Mouse (Mus musculus) erythroid progenitor cell, adult 5-6 weeks (primary cell): ENCODE results near the gene Ccpg1os. TPM values are rescaled to one million over a fixed set of nuclear protein-coding genes. Genes with fewer than 3 reads are reported as not detected.

Experiments
- ATAC-seq: replicated peaks from 2 replicates; pipeline ENCODE4 v1.8.0; 2016; ENCODE audit warnings: moderate number of reproducible peaks, mild to moderate bottlenecking, moderate TSS enrichment, inconsistent platforms; ENCODE audit not compliant: poor library complexity, low FRiP score, severe bottlenecking
- total RNA-seq, 2 experiments: library from RNA; stranded (forward) in 1 of 2; stranded (reverse) in 1 of 2; fragments of 150-400 nt in 1 of 2; fragments of 186-747, 209-891 nt in 1 of 2; gene quantifications; 2 replicates each; pipeline versions ENCODE4 v1.2.3 to v1.2.4; 2015 to 2017; ENCODE audit warnings: low replicate concordance in 2 of 2

The Ccpg1os gene
- total RNA-seq (2015; ENCODE audit: low replicate concordance): 2.5 TPM in 1 of 2 replicates, not detected in the other
- total RNA-seq (2017; ENCODE audit: low replicate concordance): 0.77 TPM in 1 of 2 replicates, not detected in the other

GRCm38 (mm10) chr9:72985250-72986220, at the start of gene Ccpg1os, which contains the start of gene Ccpg1:
Gene Ccpg1os, minus strand, starts transcription at chr9:72985382.
Gene Ccpg1, plus strand, starts transcription at chr9:72985429.
- peak; percentile 98 for ATAC-seq

- no peak; the same call in 1 of the 2 replicates for ATAC-seq
These were observed 48.2 kb upstream of the Ccpg1os start for GRCm38 (mm10) chr9:73033406-73033805.

GRCm38 (mm10) chr9:73031421-73031820, 46.2 kb upstream of the Ccpg1os start:
- 0 out of 2 replicates have a peak, but pooled peaks have one; percentile 14 for ATAC-seq

- no peak for ATAC-seq
These were observed 45.3 kb upstream of the Ccpg1os start for GRCm38 (mm10) chr9:73030443-73030842.

- ATAC-seq: no peak
These were observed 40.8 kb upstream of the Ccpg1os start for GRCm38 (mm10) chr9:73025818-73026636.

DNA sequence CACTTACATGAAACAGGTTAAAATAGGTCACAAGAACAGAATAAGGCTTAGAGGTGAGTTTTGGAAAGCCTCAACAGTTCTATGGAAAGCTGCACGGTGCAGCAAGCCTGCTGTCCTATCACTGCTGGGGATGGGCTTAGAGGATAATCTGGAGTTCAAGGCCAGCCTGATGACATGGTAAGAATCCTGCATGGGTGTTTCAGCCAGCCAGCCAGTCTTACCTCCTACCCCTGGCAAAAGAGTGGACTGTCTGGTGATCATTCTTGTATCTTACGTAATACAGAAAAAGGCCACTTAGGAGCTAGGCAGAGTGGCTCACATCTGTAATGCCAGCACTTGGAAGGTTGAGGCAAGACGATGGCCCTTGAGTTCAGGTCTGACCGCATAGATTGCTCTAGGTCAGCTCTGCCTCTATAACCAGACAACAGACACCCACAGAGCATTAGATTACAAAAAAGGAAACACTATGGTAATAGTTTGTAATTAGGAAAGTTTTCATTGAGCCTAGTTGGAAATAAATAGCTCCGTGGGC, 35.5 kb upstream of the Ccpg1os start:
- ATAC-seq: no peak

- ATAC-seq: no peak
These were observed 34.7 kb upstream of the Ccpg1os start for GRCm38 (mm10) chr9:73019841-73020240.

GRCm38 (mm10) chr9:73014724-73015123, 29.5 kb upstream of the Ccpg1os start:
- ATAC-seq: no peak

- ATAC-seq: no peak
These were observed 27.4 kb upstream of the Ccpg1os start for GRCm38 (mm10) chr9:73012629-73013028.

DNA sequence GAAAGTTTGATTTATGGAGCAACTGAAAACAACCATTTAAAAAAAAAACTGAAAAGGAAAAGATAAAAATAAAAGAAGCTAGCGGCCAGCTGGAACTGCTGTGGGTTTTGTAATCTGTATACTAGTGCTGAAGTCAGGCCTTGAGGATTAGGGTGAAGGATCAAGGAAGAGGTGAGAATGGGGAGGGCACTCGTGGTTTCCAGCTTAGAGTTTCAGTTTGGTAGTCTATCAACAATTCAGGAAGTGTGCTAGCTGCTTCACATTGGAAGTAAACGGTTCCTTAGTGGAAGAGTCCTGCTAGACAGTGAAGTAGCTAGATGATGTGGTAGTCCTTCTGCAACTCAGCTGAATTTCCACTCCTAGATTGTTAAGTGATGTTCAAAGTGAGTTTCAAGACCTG, 23.2 kb upstream of the Ccpg1os start:
- ATAC-seq: no peak

DNA sequence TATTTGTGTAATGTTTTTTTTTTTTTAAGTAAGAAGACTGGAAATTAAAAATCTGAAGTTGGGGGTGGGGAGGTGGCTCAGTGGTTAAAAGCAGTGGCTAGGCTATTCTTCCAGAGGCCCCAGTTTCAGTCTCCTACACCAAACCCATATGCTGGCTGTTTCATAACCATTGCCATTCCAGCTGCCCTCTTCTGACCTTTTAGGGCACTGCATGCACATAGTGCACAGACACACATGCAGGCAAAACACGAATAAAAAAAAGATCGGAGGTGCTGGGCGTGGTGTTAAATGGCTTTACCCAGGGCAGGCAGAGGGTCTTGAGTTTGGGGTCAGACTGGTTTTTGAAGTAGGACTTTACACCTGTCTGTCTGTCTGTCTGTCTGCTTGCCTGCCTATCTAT, 21.0 kb upstream of the Ccpg1os start:
- no peak for ATAC-seq

DNA sequence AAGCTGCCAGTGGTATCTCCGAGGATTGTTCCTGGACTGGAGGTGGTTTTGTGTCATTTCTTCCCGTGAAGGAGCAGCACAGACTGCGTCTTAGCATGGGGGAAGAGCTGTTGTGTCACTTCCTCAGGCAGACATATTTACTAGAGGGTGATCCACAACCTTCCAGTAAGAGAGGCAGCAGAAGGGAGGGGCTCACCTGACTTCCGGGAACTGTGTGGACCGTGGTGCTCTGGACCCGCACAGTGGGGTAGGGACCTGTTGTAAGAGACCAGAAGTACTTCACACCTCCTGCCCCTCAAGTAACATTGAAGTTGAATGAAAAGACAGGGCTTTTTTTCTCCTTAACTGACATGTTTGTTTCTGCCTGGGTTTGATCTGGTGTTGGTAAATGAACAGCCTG, 19.9 kb upstream of the Ccpg1os start:
- no peak for ATAC-seq

- ATAC-seq: no peak
These were observed 18.9 kb upstream of the Ccpg1os start for GRCm38 (mm10) chr9:73004076-73004475.

- no peak for ATAC-seq
These were observed 17.0 kb upstream of the Ccpg1os start for GRCm38 (mm10) chr9:73002177-73002576.

DNA sequence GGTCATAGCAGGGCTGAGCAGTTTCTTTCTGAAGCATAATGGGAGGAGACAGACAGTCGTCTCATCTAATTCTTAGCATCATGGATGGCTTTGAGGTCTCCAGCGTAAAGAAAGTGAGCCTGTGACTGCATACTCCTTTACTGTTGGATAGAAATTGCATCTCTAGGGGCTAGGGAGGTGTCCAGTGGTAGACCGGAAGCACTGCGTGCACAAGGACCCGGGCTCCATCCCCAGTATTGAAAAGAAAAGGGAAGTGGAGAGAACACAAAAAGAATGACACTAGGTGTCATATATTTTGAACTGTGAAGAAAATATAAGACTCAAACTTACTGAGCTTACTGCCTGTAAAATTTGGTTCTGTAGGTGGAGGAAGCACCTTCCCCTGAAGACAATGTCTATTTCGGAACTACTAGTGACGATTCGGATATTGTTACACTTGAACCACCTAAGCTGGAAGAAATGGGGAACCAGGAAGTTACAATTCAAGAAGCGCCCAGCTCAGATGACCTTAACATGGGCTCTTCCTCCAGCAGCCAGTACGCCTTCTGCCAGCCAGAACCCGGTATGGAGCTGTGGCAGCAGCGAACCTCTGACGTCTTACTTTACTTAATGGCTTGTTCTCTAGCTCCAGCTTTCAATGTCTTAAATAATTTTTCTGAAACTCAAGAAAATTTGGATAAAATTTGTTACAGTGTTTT, 16.3 kb upstream of the Ccpg1os start:
- ATAC-seq: no peak

DNA sequence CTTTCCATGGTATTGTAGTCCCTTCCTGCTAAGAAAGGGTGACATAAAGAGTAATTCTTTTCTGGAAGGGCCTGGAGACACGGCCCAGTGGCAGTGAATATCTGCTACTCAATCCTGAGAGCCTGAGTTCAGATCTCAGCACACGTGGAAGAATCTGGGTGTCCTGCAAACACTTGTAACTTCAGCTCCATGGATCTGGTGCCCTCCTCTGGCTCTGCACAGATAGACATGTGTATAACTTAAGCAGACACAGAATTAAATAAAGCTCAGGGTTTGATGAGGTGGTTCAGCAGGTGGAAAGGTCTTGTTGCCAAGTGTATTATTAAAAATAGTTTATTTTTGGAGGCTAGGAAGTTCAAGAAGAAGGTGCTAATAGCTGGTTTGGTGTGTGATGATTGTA, 15.3 kb upstream of the Ccpg1os start:
- ATAC-seq: no peak

DNA sequence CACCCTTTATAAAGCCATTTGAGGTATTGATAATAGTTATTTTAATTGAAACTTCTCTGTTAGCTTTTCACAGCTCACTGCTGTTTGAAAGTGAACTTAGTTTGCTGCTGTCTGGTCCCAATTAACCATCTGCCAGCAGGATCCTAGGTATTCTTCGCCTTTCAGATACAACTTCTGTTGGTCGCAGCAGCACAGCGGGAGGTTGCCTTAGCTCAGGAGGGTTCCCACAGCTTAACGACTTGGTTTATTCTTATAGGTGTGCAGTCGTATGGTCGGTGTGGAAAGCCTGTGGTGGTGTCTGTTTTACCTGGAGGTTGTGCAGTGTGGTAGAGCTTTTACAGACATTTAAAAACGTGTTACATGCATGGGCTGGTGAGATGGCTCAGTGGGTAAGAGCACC, 11.6 kb upstream of the Ccpg1os start:
- no peak for ATAC-seq

DNA sequence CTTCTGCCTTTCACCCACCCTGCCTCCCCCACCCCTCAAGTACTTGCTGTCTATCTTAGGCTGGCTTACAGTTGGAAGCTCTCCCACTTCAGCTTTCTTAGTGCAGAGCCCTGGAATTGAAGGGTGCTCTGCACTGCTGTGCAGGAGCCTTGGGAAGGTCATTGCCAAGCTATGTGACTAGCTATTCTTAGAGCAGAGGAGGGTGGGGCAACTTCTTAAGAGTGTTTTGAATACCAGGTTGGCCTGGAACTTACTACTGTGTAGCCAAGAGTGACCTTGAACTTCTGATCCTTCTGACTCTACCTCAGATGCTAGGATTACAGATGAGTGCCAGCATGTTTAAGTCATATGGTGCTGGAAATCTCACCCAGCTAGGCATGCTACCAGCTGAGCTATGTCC, 11.0 kb upstream of the Ccpg1os start:
- no peak for ATAC-seq

DNA sequence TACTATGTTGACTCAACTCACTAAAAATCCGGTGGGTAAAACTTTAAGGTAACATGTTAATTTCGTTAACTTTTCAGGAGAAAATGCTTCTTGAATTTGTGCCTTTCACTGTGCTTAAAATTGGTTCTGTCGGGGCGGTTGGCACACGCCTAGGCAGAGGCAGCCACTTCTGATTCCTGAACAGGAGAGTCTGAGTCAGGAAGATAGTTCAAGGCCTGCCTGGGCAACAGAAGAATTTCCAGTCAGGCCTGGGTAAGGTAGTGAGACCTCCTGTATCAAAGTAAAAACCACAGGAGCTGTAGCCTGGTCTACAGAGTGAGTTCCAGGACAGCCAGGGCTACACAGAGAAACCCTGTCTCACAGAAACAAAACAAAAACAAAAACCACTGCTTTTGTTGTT, 7.4 kb upstream of the Ccpg1os start:
- ATAC-seq: no peak

- ATAC-seq: no peak
These were observed 6.2 kb upstream of the Ccpg1os start for GRCm38 (mm10) chr9:72991420-72991819.
